Mouse (Mus musculus) lung, postnatal 14 days (tissue): ENCODE results near the gene Sppl2c.
"Not testable (repeated sequence)": the region's sequence is repeated elsewhere in the genome, so short reads cannot be mapped to it uniquely, and the experiment has no call there.

Source experiments
- DNase-seq: peaks from one replicate; pipeline ENCODE4 v3.0.0; 2021

Gene Sppl2c

GRCm38 (mm10) chr11:104197861-104198260 is 11.7 kb downstream of the Sppl2c start:
- peak; percentile 55 for DNase-seq

DNA sequence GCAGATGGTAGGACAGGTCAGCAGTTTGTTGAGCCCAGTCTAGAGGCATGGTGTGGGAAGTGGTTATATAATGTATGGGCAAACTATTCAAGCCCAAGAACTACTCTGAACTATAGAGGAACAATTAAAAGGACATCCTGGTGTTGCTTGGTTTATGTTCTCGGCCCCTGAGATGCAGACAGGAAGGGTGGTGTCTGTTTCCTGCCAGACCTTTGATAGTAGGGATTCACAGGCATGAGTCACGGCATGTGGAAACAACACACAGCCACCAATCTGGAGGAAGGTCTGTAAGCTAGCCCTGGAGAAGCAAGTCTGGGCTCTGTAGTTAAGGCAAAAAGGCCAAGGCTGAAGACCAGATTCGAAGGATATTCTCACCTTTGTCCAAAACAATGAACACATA is 17.1 kb downstream of the Sppl2c start:
- no peak for DNase-seq

- no peak for DNase-seq
Measured at GRCm38 (mm10) chr11:104206573-104206972, 20.4 kb downstream of the Sppl2c start.

DNA sequence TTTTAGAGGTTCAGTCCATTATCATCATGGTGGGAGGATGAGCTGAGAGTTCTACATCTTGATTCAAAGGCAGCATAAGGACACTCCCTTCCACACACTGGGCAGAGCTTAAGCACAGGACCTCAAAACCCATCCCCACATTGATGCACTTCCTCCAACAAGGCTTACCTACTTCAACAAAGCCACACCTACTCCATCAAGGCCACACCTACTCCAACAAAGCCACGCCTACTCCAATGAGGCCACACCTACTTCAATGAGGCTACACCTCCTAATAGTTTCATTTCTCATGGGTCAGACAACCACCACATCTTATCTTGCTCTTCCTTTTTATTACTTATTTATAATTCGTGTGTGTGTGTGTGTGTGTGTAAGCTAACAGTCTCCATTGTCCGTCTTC is 22.9 kb downstream of the Sppl2c start:
- no peak for DNase-seq

GRCm38 (mm10) chr11:104211251-104211650 is 25.1 kb downstream of the Sppl2c start:
- no peak for DNase-seq

DNA sequence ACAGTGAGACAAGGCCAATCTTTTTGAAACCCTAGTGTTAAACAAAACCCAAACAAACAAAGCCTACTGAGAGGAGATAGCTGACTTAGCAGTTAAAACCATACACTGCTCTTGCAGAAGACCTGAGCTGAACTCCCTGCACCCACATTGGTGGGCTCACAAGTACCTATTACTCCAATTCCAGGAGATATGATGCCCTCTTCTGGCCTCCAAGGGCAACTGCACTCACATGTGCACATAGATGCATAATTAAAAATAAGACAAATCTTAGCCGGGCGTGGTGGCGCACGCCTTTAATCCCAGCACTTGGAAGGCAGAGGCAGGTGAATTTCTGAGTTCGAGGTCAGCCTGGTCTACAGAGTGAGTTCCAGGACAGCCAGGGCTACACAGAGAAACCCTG is 28.0 kb downstream of the Sppl2c start:
- DNase-seq = not testable (repeated sequence)

DNA sequence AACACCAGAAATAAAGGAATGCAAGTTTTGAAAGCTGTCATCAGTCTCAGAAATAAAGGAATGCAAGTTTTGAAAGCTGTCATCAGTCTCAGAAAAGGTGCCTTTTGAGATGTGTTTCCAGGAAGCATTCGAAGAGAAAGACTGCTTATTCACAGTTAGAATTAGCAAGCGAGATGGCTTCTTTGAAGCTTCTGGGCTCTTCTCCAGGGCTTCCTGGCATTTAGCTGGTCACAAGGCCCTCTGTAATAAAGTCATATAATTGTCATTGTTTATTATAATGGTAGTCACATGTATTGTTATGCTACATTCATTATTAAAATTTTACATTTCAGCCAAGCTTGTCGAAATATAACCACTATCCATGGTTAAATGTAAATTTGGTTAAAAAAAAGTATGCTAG is 31.9 kb downstream of the Sppl2c start:
- no peak for DNase-seq

- DNase-seq = no peak
Measured at GRCm38 (mm10) chr11:104220291-104220690, 34.2 kb downstream of the Sppl2c start.

- DNase-seq = no peak
Measured at GRCm38 (mm10) chr11:104221751-104222150, 35.6 kb downstream of the Sppl2c start.

GRCm38 (mm10) chr11:104223301-104223700 is 37.2 kb downstream of the Sppl2c start:
- no peak for DNase-seq

DNA sequence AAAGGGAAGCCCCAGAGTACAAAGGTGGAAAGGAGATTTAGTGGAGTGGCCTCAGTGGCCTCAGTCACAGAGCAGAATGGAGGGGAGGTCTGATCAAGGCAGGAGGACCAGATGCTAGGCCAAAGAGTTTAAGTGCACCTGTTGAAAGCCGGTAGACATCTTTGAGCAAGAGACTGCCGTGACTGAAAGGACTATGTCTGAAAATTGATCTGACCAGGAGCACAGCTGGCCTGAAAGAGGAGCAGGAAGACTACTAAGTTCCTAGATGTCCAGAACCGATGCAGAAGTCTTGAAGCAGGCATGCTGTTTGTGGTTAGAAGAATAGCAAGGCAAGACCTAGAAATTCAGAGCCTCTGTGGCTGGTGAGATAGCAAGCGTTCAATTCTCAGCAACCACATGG is 43.3 kb downstream of the Sppl2c start:
- DNase-seq = no peak

GRCm38 (mm10) chr11:104230066-104230778 is 44.1 kb downstream of the Sppl2c start:
- no peak for DNase-seq

- DNase-seq = peak; percentile 88
Measured at GRCm38 (mm10) chr11:104231041-104231911, 45.1 kb downstream of the Sppl2c start, which contains the start of gene Mapt. Mapt (plus strand) TSS chr11:104231390.

GRCm38 (mm10) chr11:104232141-104233061 is 46.3 kb downstream of the Sppl2c start:
- peak; percentile 41 for DNase-seq

GRCm38 (mm10) chr11:104233101-104233500 is 47.0 kb downstream of the Sppl2c start:
- DNase-seq = no peak

DNA sequence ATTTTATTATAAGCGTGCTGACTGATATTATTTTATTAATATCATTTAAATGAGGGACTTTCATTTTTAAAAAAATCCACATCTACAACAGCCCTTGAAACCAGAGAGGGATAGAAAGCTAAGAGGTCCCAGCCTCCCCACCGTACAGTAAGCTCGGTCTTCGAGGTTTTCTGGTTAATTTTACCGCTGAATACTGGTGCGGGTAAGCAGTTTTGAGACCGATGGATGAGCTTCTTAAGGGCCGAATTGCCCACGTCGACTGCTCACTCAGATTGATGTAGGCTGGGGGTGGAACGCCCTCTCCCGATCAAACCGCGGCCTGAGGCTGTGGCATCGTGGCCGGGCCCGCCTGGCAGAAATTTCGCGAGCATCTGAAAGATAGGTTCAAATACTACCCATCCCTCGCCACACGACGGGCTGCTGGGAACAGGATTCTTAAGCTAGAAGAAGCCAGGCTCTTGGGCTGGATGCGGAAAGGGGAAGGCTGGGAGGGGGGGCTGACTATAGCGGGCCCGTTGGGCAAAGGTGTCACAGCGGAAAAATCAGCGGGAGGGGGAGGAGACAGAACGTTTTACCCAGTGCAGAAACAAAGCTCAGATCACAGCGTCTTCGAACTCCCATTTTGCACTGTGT is 47.6 kb downstream of the Sppl2c start:
- DNase-seq = no peak

- DNase-seq = no peak
Measured at GRCm38 (mm10) chr11:104234680-104235079, 48.6 kb downstream of the Sppl2c start.

- no peak for DNase-seq
Measured at GRCm38 (mm10) chr11:104235881-104236280, 49.8 kb downstream of the Sppl2c start.

DNA sequence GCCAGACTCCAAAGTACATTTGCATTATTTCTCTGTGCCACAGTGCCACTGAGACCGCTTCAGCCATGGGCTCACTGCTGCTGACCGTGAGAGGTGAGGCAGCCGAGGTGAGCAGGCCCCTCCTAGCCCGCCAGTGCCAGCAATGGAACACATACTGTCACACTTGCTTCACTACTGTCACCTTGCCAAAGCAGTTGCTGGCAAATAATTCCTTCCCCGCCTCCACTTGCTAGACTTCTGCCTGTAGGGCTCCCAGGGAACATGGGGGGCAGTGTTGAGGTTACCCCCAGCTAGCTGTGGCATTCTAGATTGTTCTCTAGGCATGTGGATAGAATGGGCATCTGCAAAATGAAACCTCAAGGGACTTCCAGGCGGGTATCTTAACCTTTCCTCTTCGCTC is 51.1 kb downstream of the Sppl2c start:
- peak; percentile 42 for DNase-seq

DNA sequence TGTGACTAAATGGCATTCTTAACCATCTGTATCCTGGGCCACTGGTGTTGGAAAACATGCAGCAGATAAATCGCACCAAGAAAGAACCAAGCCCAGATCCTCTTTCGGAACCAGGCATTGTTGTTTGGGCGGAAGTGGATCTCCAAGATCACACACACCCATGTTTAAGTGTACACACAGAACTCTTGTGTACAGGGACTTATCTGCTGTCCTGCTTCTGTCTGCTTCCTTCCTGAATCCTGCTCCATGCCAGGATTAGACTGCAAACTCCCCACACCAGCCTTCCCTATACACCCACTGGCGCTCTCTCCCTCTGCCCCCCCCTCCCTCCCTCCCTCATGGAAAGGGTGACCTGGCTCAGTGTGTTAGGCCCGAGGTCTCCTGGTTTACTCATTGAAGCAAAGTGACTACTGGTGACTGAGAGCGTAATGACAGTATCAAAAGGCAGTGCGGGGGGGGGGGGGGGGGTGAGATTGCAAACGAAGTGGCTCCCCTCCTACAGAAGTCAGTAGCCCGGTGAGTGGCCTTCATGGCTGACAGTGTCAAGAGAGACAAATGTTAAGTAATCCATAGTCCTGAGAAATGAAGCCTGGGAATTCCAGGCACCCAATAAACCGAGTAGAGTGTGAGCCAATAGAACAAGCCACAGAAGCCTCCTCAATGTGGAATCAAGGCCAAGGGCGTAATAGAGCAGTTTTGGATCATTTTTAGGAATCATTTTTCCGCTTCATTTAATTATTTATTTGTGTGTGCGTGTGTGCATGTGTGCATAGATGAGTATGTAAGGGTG is 52.0 kb downstream of the Sppl2c start:
- DNase-seq = no peak
